Mouse (Mus musculus): Measurements from ENCODE around the gene Tmed3. TPM values are rescaled to one million over a fixed set of nuclear protein-coding genes. Genes with fewer than 3 reads are reported as not detected.
A peak's percentile ranks its signal among the peaks of the same experiment; 100 is the strongest.

Tmed3 gene
- polyA plus RNA-seq, 1 experiment, result 72.0 TPM

GRCm38 (mm10) chr9:89736932-89737705 lies 32.3 kb upstream of the Tmed3 start:
- Histone ChIP-seq H3K79me2 (ENCODE audit: control insufficient read depth, insufficient read depth) (no peaks in the 10 kb centered on the region), H3K27me3 (ENCODE audit: control insufficient read depth, insufficient read depth, insufficient read length) (no peaks in the 10 kb centered on the region), H3ac (ENCODE audit: control insufficient read depth, insufficient read length) (no peak overlapping the region), H3K36me3 (ENCODE audit: control insufficient read depth, insufficient read depth) (no peaks in the 10 kb centered on the region), H3K4me2 (ENCODE audit: low read depth) (no peak overlapping the region), H3K4me3 (no peak overlapping the region)
- TF ChIP-seq REST (IDR thresholded peaks at IDR 0.05; ENCODE audit: insufficient read depth, insufficient read length), result peak; percentile 72
- no peak for TF ChIP-seq USF1 (IDR thresholded peaks at IDR 0.05; ENCODE audit: low read depth)
- TF ChIP-seq MYOG (IDR thresholded peaks at IDR 0.05; ENCODE audit: control insufficient read depth in 1 of 3, insufficient read depth in 1 of 3, insufficient read length in 2 of 3, low read depth in 2 of 3), result no peak
- no peak for TF ChIP-seq POLR2A (IDR thresholded peaks at IDR 0.05; ENCODE audit: insufficient read length, low read depth)
- no peak for TF ChIP-seq MYOD1 (IDR thresholded peaks at IDR 0.05; ENCODE audit: control insufficient read depth in 1 of 3, insufficient read length in 2 of 3, low read depth in 2 of 3)
- no peak for TF ChIP-seq E2F4 (IDR thresholded peaks at IDR 0.05; ENCODE audit: insufficient read depth)

GRCm38 (mm10) chr9:89706906-89707305 lies 2.0 kb upstream of the Tmed3 start:
- no peak overlapping the region for H3ac ChIP-seq (ENCODE audit: control insufficient read depth, insufficient read length)
- H3K36me3 ChIP-seq (ENCODE audit: control insufficient read depth, insufficient read depth), result no peaks in the 10 kb centered on the region
- no peaks in the 10 kb centered on the region for H3K27me3 ChIP-seq (ENCODE audit: control insufficient read depth, insufficient read depth, insufficient read length)
- no peak for TF ChIP-seq TCF12 (IDR thresholded peaks at IDR 0.05; ENCODE audit: insufficient read depth, poor library complexity, severe bottlenecking)
- no peak for TF ChIP-seq TCF3 (IDR thresholded peaks at IDR 0.05; ENCODE audit: insufficient read length, low read depth)
- no peak for TF ChIP-seq CEBPB (IDR thresholded peaks at IDR 0.05; ENCODE audit: insufficient read depth, poor library complexity, severe bottlenecking)
- no peak for TF ChIP-seq REST (IDR thresholded peaks at IDR 0.05; ENCODE audit: insufficient read depth, insufficient read length)
- TF ChIP-seq MAX (IDR thresholded peaks at IDR 0.05; ENCODE audit: low read depth), result no peak
- no peak for TF ChIP-seq SRF (IDR thresholded peaks at IDR 0.05; ENCODE audit: control insufficient read depth, insufficient read length, low read depth)
- no peak for TF ChIP-seq POLR2AphosphoS2 (IDR thresholded peaks at IDR 0.05; ENCODE audit: insufficient read length, low read depth)
- TF ChIP-seq MYOG (IDR thresholded peaks at IDR 0.05; ENCODE audit: control insufficient read depth in 1 of 3, insufficient read depth in 1 of 3, insufficient read length in 2 of 3, low read depth in 2 of 3), result no peak
- no peak for TF ChIP-seq POLR2A (IDR thresholded peaks at IDR 0.05; ENCODE audit: insufficient read length, low read depth)
- no peak overlapping the region for H3K4me2 ChIP-seq (ENCODE audit: low read depth)
- no peak overlapping the region for H3K4me3 ChIP-seq
- no peaks in the 10 kb centered on the region for H3K79me2 ChIP-seq (ENCODE audit: control insufficient read depth, insufficient read depth)

GRCm38 (mm10) chr9:89705197-89705533 lies 297 bp upstream of the Tmed3 start:
- TF ChIP-seq E2F4 (IDR thresholded peaks at IDR 0.05; ENCODE audit: insufficient read depth), result no peak
- no peak for TF ChIP-seq TCF3 (IDR thresholded peaks at IDR 0.05; ENCODE audit: insufficient read length, low read depth)
- no peak for TF ChIP-seq SRF (IDR thresholded peaks at IDR 0.05; ENCODE audit: control insufficient read depth, insufficient read length, low read depth)
- TF ChIP-seq USF1 (IDR thresholded peaks at IDR 0.05; ENCODE audit: low read depth), result no peak
- no peak for TF ChIP-seq MAX (IDR thresholded peaks at IDR 0.05; ENCODE audit: low read depth)
- TF ChIP-seq POLR2AphosphoS2 (IDR thresholded peaks at IDR 0.05; ENCODE audit: insufficient read length, low read depth), result no peak
- TF ChIP-seq POLR2A (IDR thresholded peaks at IDR 0.05; ENCODE audit: insufficient read length, low read depth), result no peak
- TF ChIP-seq TCF12 (IDR thresholded peaks at IDR 0.05; ENCODE audit: insufficient read depth, poor library complexity, severe bottlenecking), result no peak
- no peak for TF ChIP-seq MYOG (IDR thresholded peaks at IDR 0.05; ENCODE audit: control insufficient read depth in 1 of 3, insufficient read depth in 1 of 3, insufficient read length in 2 of 3, low read depth in 2 of 3)
- no peak for TF ChIP-seq CEBPB (IDR thresholded peaks at IDR 0.05; ENCODE audit: insufficient read depth, poor library complexity, severe bottlenecking)
- TF ChIP-seq REST (IDR thresholded peaks at IDR 0.05; ENCODE audit: insufficient read depth, insufficient read length), result no peak
- no peak for TF ChIP-seq MYOD1 (IDR thresholded peaks at IDR 0.05; ENCODE audit: control insufficient read depth in 1 of 3, insufficient read length in 2 of 3, low read depth in 2 of 3)
- Histone ChIP-seq H3K4me3 (peak overlapping the region; percentile 71), H3K27me3 (ENCODE audit: control insufficient read depth, insufficient read depth, insufficient read length) (no peaks in the 10 kb centered on the region), H3K79me2 (ENCODE audit: control insufficient read depth, insufficient read depth) (no peaks in the 10 kb centered on the region), H3ac (ENCODE audit: control insufficient read depth, insufficient read length) (peak overlapping the region; percentile 17), H3K4me2 (ENCODE audit: low read depth) (peak overlapping the region; percentile 91), H3K36me3 (ENCODE audit: control insufficient read depth, insufficient read depth) (no peaks in the 10 kb centered on the region)

- Histone ChIP-seq H3K4me2 (ENCODE audit: low read depth) (no peak overlapping the region), H3K79me2 (ENCODE audit: control insufficient read depth, insufficient read depth) (no peaks in the 10 kb centered on the region), H3K36me3 (ENCODE audit: control insufficient read depth, insufficient read depth) (peaks cover 7% of the 10 kb centered on the region), H3ac (ENCODE audit: control insufficient read depth, insufficient read length) (no peak overlapping the region), H3K27me3 (ENCODE audit: control insufficient read depth, insufficient read depth, insufficient read length) (no peaks in the 10 kb centered on the region), H3K4me3 (no peak overlapping the region)
- no peak for TF ChIP-seq MYOD1 (IDR thresholded peaks at IDR 0.05; ENCODE audit: control insufficient read depth in 1 of 3, insufficient read length in 2 of 3, low read depth in 2 of 3)
- no peak for TF ChIP-seq POLR2AphosphoS2 (IDR thresholded peaks at IDR 0.05; ENCODE audit: insufficient read length, low read depth)
- no peak for TF ChIP-seq POLR2A (IDR thresholded peaks at IDR 0.05; ENCODE audit: insufficient read length, low read depth)
- no peak for TF ChIP-seq TCF12 (IDR thresholded peaks at IDR 0.05; ENCODE audit: insufficient read depth, poor library complexity, severe bottlenecking)
Measured at GRCm38 (mm10) chr9:89700910-89701457, 3.9 kb downstream of the Tmed3 start.

GRCm38 (mm10) chr9:89695143-89695542 lies 9.7 kb downstream of the Tmed3 start:
- H3K79me2 ChIP-seq (ENCODE audit: control insufficient read depth, insufficient read depth), result no peaks in the 10 kb centered on the region
- H3K27me3 ChIP-seq (ENCODE audit: control insufficient read depth, insufficient read depth, insufficient read length), result no peaks in the 10 kb centered on the region
- H3K36me3 ChIP-seq (ENCODE audit: control insufficient read depth, insufficient read depth), result peaks cover 7% of the 10 kb centered on the region
- TF ChIP-seq CEBPB (IDR thresholded peaks at IDR 0.05; ENCODE audit: insufficient read depth, poor library complexity, severe bottlenecking), result no peak
- TF ChIP-seq POLR2AphosphoS2 (IDR thresholded peaks at IDR 0.05; ENCODE audit: insufficient read length, low read depth), result no peak
- no peak for TF ChIP-seq MYOD1 (IDR thresholded peaks at IDR 0.05; ENCODE audit: control insufficient read depth in 1 of 3, insufficient read length in 2 of 3, low read depth in 2 of 3)
- TF ChIP-seq TCF12 (IDR thresholded peaks at IDR 0.05; ENCODE audit: insufficient read depth, poor library complexity, severe bottlenecking), result no peak
- TF ChIP-seq POLR2A (IDR thresholded peaks at IDR 0.05; ENCODE audit: insufficient read length, low read depth), result no peak
- H3K4me3 ChIP-seq, result no peak overlapping the region
- H3ac ChIP-seq (ENCODE audit: control insufficient read depth, insufficient read length), result no peak overlapping the region
- H3K4me2 ChIP-seq (ENCODE audit: low read depth), result no peak overlapping the region

Measured in myocyte (in vitro differentiated cells).